Mouse (Mus musculus) lung, postnatal 0 days (tissue): ENCODE results near the gene Crispld2.
A peak's percentile ranks its signal among the peaks of the same experiment; 100 is the strongest.

Source experiments
- CTCF ChIP-seq: IDR thresholded peaks from 2 replicates; pipeline ENCODE4 v1.5.1; 2016; ENCODE audit warnings: antibody characterized with exemption, mild to moderate bottlenecking
- EP300 ChIP-seq: IDR thresholded peaks from 2 replicates; pipeline ENCODE4 v1.6.1; 2016; ENCODE audit warnings: antibody characterized with exemption, mild to moderate bottlenecking, control low read depth

DNA sequence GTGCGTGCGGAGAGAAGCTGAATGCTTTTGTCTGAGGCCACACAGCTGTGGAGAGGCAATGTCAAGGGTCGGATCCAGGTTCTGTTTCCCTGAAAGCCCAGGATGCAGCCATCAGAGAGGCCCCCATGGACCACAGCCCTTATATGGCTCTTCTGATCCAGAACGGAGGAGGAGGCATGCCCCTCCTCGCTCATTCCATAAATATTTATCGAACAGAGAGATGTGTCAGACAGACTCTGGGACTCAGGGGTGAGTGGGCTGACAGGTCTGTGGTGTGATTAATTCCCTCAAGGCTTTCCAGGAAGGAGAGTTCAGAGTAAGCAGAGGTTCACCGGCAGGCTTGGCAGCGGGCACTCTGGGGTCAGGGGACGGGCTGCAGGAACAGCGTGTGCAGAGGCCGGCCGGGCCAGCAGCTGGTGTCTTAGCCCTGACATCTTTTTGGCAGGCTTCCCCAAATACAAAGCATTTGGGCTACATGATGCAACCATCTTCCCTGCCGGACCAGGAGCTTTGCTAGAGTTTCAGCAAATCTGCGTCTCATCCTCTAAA lies 12.0 kb downstream of the Crispld2 start:
- TF ChIP-seq CTCF (no peak), EP300 (peak; percentile 92)
